Mouse (Mus musculus) cortical plate, adult 2 months (tissue): ENCODE results near the gene Copz2. TPM values are rescaled to one million over a fixed set of nuclear protein-coding genes. Genes with fewer than 3 reads are reported as not detected.

Experiments
- H3K27ac ChIP-seq: fragments of 200-500 bp; 2 replicates; pipeline ENCODE4 v1.5.1; 2012; ENCODE audit warnings: low read length, control low read depth, inconsistent platforms; ENCODE audit not compliant: insufficient read depth
- H3K4me1 ChIP-seq: fragments of 200-500 bp; 2 replicates; pipeline ENCODE4 v1.6.1; 2011; ENCODE audit warnings: low read length; ENCODE audit not compliant: control insufficient read depth, insufficient read depth
- H3K4me3 ChIP-seq: fragments of 200-500 bp; 2 replicates; pipeline ENCODE4 v1.5.1; 2011; ENCODE audit warnings: mild to moderate bottlenecking, low read length, control low read depth; ENCODE audit not compliant: insufficient read depth
- CTCF ChIP-seq: fragments of 200-500 bp; IDR thresholded peaks from 2 replicates; pipeline ENCODE4 v1.5.1; 2011; ENCODE audit warnings: mild to moderate bottlenecking, control low read depth, low read length; ENCODE audit not compliant: insufficient read depth; ENCODE audit errors: extremely low read depth
- POLR2A ChIP-seq: fragments of 200-500 bp; IDR thresholded peaks from 2 replicates; pipeline ENCODE4 v1.6.1; 2011; ENCODE audit warnings: mild to moderate bottlenecking, low read length, control low read depth; ENCODE audit not compliant: insufficient read depth; ENCODE audit errors: extremely low read depth
- polyA plus RNA-seq: library from polyadenylated mRNA; depleted of rRNA; stranded (reverse); fragments of >200 nt; gene quantifications from 2 replicates; pipeline ENCODE4 v1.2.3, GENCODE M21; 2012

The Copz2 gene
- polyA plus RNA-seq, 1 experiment, result 14.2 TPM

DNA sequence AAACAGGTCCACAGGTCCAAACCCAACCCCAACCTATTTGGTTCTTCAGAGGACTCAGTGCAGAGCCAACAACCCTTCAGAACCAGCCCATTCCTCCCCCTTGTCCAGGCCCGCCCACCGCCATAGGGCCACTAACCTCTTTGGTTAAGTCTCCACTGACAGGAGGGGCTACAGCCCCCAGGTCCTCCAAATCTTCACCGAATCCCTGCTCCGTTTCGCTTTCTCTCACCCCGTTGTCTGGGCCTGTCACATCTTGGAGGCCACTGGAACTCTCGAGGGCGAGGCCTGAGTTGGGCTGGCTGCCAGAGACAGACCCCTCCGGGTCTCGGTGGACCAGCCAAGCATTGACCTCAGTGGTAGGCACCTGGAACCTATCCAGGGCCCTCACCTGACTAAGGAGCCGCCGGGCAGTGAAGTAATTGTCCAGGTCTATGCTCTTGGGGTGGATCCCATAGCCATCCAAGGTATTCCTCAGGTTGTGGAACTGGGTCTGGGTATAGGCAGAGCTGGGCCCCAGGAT lies 22.5 kb upstream of the Copz2 start:
- H3K4me3 ChIP-seq, result no peak overlapping the region
- no peak overlapping the region for H3K27ac ChIP-seq
- TF ChIP-seq CTCF, result no peak
- no peak for TF ChIP-seq POLR2A

DNA sequence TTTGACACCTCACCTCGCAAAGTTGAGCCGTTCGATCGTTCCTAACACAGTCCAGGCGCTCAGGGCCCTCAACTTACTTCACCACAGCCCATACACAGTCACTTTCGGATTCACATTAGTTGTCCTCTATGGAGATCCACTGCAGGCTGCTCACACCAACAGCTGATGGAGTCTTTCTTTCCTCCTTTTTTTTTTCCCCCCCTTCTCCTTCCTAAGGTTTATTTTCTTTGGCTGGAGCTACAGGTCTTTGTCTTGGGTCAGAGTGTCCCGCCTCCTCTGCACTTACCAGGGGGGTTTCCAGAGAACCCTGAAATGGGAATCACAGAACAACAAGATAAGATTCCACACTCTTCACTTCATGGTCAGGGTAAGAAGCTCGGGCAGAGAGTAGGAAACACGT lies 21.8 kb upstream of the Copz2 start:
- Histone ChIP-seq H3K27ac (no peak overlapping the region), H3K4me3 (no peak overlapping the region), H3K4me1 (peaks cover 8% of the 10 kb centered on the region)
- TF ChIP-seq CTCF (no peak), POLR2A (no peak)

More for the DNA sequence above, 22.5 kb upstream of the Copz2 start:
- H3K4me1 ChIP-seq, result peaks cover 8% of the 10 kb centered on the region

DNA sequence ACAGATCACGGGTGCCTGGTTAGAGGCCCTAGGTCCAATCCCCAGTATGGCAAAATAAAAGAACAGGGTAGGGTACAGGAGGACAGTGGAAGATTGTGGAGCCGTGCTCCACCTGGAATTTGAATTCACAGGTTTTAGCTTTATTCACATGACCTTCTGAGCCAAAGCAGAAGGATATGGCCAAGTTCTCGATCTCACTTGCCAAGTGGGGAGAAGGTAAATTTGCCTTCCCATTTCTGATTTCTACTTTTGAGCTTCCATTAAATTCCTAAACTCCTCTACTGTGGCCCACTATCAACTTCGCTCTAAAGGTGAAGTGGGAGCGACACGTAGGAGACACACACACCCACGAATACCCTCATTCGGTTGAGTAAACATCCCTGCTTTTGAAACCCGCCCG lies 20.8 kb upstream of the Copz2 start:
- H3K4me1 ChIP-seq, result peaks cover 8% of the 10 kb centered on the region

DNA sequence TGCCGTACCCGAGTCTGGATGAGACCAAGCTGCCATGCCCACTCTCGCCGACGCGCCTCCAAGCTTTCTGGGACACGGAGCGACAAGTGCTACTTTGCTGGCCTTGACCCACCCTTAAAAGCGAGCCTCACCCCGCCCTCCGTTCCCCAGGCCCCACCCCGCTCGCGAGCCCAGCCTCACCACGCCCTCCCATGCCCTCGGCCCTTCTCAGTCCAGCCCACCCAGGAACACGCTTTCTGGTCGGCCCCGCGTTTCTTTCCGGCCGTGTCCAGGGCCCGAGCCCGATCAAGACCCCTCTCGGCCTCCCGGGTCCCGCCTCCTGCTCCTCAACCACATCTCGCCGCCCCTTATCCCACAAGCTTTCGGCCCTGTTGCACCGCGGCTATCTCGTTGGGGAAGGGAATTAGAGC lies 20.3 kb upstream of the Copz2 start:
- Histone ChIP-seq H3K27ac (peak overlapping the region; percentile 82), H3K4me3 (peak overlapping the region; percentile 68), H3K4me1 (peaks cover 8% of the 10 kb centered on the region)
- peak; percentile 62; the same call in 1 of the 2 replicates for TF ChIP-seq POLR2A
- TF ChIP-seq CTCF, result no peak

More for the DNA sequence above, 20.8 kb upstream of the Copz2 start:
- peak overlapping the region; percentile 68 for H3K4me3 ChIP-seq
- no peak for TF ChIP-seq CTCF
- no peak for TF ChIP-seq POLR2A
- no peak overlapping the region for H3K27ac ChIP-seq

DNA sequence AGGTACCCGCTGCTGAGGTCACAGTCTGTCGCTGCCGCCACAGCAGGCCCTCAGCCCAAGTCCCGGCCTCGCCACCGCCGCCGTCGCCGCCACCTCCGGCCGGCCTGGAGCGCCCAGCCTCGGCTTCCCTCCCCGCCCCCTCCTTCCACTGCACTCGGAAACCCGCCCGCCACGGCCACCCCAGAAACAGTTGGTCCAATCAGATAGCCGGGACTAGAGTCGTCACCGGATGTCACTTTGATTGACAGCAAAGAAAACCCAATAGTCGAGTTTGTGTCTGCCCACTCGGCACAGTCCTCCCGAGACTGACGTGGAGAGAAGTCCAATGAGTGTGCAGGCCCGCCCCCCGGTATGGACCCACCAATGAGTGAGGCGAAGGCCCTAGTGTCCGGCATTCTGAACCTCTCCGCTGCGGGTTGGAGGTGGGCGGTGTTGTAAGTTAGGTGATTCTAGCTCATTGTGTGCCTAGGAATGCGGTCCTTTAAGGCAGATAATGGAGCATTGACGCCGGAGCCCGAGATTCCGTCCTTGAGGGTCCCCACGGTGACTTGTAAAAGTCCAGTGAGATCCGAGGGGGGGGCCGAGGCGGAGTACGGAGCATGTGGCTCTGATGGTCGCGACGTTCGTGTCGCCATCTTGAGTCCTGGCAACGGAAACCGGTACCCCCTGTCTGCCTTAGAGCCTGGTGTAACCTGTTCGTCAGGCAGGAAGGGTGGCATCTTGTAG lies 19.7 kb upstream of the Copz2 start, which contains the start of gene Nfe2l1:
TSS of gene Nfe2l1 (minus strand) at position 156 of the 726 bp plus-strand sequence.
- Histone ChIP-seq H3K4me3 (peak within 1 kb of the TSS; percentile 68), H3K27ac (peak within 1 kb of the TSS; percentile 87), H3K4me1 (peaks cover 8% of the 10 kb centered on the region)
- peak; percentile 64 for TF ChIP-seq POLR2A
- no peak for TF ChIP-seq CTCF

DNA sequence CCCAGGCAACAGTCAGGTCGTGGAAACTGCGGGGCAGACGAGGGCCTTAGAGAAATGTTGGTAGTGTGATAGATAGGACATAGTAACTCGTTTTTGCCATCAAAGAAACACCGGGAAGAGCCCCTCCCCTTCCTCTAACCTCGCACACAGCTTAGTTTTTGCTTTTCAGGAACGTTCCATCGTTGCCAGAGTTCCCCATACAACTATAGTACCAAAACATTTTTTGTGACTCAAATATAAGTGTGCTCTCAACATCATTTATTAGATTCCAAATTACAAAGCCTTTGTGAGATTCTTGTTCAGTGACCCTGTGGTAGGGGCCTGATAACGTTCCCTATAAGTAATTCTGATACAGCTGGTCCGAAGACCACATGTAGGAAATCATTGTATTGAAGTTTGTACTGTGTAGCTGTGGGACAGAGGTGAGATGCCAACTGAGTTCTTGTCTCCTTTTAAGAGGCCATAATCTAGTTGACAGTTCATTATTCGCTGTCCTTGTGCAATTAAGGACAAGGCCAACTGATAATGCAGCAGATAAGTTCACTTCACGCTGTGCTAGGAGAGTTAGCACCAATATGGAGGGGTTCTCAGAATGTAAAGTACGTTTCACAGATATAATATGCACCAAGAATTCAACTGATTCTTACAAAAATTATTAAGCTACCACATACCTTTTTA lies 19.0 kb upstream of the Copz2 start:
- Histone ChIP-seq H3K4me1 (peaks cover 6% of the 10 kb centered on the region; the same call in 1 of the 2 replicates), H3K4me3 (peak overlapping the region; percentile 68), H3K27ac (peak overlapping the region; percentile 87)
- TF ChIP-seq POLR2A (no peak; the same call in 1 of the 2 replicates), CTCF (no peak)

DNA sequence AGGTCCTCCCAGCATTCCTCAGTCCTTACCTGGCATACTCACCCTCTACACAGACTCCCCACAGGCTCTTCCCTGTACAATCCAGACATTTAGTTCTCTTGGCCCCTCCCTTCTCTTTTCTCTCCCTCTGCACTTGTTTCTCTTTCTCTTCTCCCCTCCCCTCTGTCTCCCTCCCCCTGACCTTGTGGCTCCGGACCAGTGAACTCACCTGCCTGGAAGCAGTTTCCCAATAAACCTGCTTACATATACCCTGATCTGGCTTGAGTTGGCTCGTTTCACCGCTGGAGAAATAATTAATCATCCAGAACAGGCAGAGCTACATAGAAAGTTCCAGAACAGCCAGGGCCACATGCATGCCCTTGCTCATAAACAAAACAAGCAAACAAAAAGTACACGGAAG lies 18.2 kb upstream of the Copz2 start:
- no peak overlapping the region for H3K27ac ChIP-seq
- H3K4me3 ChIP-seq, result no peak overlapping the region
- no peak for TF ChIP-seq CTCF
- no peak for TF ChIP-seq POLR2A
- peaks cover 3% of the 10 kb centered on the region; the same call in 1 of the 2 replicates for H3K4me1 ChIP-seq

DNA sequence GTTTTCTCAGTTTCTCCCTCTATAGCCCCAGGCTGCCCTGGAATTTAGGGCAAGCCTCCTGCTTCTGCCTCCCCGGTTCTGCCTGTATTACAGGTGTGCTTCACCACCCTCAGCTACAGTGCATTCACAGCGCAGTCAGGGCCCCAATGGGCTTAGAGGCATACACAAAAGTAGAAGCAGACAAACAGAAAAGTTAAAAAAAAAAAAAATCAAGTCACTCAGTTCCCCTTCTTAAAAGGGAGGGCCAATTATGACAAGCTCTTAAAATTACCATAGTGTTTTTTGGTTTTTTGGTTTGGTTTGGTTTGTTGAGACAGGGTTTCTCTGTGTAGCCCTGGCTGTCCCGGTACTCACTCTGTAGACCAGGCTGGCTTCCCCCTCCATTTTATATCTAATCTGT lies 17.1 kb upstream of the Copz2 start:
- no peak for TF ChIP-seq POLR2A
- no peak for TF ChIP-seq CTCF
- no peak overlapping the region for H3K27ac ChIP-seq
- peaks cover 3% of the 10 kb centered on the region; the same call in 1 of the 2 replicates for H3K4me1 ChIP-seq
- H3K4me3 ChIP-seq, result no peak overlapping the region

DNA sequence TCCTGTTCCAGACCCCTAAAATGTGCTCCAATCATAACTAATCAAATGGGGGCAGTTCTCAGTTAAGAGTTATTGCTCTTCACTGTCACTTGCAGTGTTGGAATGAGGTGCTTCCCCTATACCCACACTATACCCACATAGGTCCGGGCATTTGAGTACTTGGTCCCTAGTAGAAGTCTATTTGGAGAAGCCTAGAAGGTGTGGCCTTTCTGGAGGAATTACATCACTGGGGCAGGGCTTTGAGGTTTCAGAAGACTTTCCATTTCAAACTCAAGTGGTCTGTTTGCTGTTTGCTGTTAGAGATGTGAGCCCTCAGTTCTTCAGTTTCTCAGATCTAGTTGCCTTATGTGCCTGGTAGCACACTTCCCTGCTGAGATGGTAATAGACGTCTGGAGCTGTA lies 16.7 kb upstream of the Copz2 start:
- H3K4me1 ChIP-seq, result no peaks in the 10 kb centered on the region; the same call in 1 of the 2 replicates
- no peak overlapping the region for H3K27ac ChIP-seq
- H3K4me3 ChIP-seq, result no peak overlapping the region
- no peak for TF ChIP-seq POLR2A
- TF ChIP-seq CTCF, result no peak

DNA sequence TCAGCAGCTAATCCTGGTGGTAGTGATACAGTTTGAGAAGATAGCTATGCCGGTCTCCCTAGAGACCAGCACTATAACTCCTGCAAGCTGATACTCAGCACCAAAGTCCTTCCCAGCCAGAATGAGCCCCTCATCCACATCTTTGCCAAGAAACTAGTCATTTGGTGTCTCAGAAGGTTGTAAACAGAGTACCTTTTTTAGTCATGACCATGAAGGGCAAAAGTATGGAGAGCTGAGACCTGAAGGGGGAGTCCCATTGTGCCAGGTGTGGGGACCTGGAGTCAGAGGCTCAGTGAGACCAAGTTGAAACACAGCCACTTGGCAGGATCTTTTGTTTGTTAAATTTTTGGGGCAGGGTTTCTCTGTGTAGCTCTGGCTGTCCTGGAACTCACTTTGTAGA lies 15.5 kb upstream of the Copz2 start:
- H3K4me1 ChIP-seq, result no peaks in the 10 kb centered on the region; the same call in 1 of the 2 replicates
- no peak overlapping the region for H3K4me3 ChIP-seq
- TF ChIP-seq POLR2A (no peak), CTCF (no peak)
- H3K27ac ChIP-seq, result no peak overlapping the region
